Mouse (Mus musculus): ENCODE data around the gene Tmem128.

DNA sequence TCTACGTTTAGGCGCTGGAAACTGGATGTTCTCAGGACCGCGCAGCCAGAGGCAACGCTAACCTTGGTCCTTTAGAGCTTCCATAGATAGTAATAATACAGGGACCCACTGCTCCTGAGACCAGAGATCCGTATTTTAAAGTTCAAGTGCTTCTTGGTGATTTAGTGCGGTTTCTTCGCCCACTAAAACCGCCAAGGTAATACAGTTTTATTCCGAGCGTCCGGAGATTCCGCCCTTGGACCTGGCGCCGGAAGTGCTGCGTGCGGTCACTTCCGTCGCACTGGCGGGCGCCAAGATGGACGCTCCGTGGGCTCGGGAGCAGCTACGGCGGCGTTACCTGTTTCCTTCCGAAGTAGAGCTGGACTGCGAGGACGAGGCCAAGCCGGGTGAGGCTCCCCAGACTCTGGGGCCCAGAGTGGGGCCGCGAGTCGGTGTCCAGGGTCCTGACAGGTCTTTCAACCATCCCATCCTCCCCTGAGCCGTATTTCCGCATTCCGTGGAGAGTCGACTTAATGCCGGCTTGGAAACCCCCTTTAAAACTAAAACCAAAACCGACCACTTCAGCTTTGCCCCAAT is at the start of gene Tmem128:
- TF ChIP-seq GATA1 (IDR thresholded peaks at IDR 0.05; ENCODE audit: borderline replicate concordance, low read length) = no peak
- peak; percentile 24; the same call in 1 of the 2 replicates for TF ChIP-seq FLI1 (IDR thresholded peaks at IDR 0.05; ENCODE audit: low read length)

Measured in megakaryocyte, embryonic 14.5 days (primary cell).